Mouse (Mus musculus) olfactory bulb, adult 2 months (tissue): ENCODE measurements around the gene Sarm1.
"Not testable (repeated sequence)": the region's sequence is repeated elsewhere in the genome, so short reads cannot be mapped to it uniquely, and the experiment has no call there.

ENCODE experiments used
- CTCF ChIP-seq: fragments of 200-500 bp; IDR thresholded peaks from 2 replicates; pipeline ENCODE4 v1.5.1; 2012; ENCODE audit warnings: low read depth, mild to moderate bottlenecking, low read length, moderate library complexity; ENCODE audit not compliant: insufficient read depth
- POLR2A ChIP-seq: fragments of 200-500 bp; IDR thresholded peaks from 2 replicates; pipeline ENCODE4 v1.6.1; 2012; ENCODE audit warnings: mild to moderate bottlenecking, low read depth, low read length, moderate library complexity; ENCODE audit not compliant: insufficient read depth

DNA sequence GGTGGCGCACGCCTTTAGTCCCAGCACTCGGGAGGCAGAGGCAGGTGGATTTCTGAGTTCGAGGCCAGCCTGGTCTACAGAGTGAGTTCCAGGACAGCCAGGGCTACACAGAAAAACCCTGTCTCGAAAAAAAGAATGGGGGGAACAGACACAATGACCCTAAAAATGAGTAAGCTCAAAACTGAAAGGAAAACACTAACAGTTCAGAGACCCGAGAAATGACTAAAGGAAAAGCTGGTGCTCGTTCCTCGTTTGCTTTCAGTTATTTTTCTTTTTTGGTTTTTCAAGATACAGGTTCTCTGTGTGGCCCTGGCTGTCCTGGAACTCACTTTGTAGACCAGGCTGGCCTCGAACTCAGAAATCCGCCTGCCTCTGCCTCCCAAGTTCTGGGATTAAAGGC, 34.0 kb upstream of the Sarm1 start:
- not testable (repeated sequence) for TF ChIP-seq CTCF, POLR2A
